Mouse (Mus musculus): ENCODE data around the gene Pla2g4e.

Gene Pla2g4e

DNA sequence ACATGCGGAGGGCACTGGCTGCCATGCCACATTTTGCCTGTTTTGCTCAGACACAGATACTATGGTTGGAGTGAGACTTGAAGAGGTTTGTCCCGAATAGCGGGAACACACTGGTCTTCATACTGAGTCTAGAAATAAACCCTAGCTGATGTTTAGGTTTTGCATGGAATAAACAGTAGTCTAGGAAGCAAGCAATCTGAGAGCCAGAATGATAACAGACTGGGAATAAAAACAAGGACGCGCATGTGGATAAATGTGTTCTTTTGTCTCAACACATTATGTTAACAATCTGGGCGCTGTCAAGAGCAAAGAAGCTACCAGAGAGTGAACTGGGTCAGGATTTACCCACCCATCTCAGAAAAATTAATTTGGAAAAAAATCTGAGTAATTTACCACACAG, 122.2 kb downstream of the Pla2g4e start:
- no peak for DNase-seq (ENCODE audit: low spot score)

DNA sequence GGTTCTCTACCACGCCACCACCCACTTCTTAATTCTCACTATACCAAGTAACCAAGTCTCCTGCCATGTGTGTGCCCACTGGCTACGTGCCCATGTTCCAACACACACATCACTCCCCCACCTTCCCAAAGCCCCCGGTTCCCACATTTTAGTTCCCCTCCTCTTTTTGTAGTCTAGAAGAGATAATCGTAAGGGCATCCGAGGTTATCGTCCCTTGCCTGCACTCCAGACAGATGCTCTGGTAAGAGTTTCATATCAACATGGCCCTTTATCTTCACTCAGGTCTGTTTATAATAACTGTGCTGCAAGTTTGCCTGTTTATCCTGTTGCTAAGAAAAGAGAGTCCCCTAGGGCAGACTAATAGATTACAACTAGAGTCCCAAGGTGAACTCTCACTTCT, 127.8 kb downstream of the Pla2g4e start:
- no peak for DNase-seq (ENCODE audit: low spot score)
